Mouse (Mus musculus): ENCODE measurements around the gene Ccdc9b. TPM values are rescaled to one million over a fixed set of nuclear protein-coding genes. Genes with fewer than 3 reads are reported as not detected.

The Ccdc9b gene
- total and polyA plus RNA-seq, 3 experiments: not detected

GRCm38 (mm10) chr2:118709655-118710221 is 52.7 kb downstream of the Ccdc9b start:
- Histone ChIP-seq H3K27me3 (replicated peaks) (no peaks in the 10 kb centered on the region), H3K27ac (ENCODE audit: insufficient read depth, low read depth) (no peak overlapping the region), H3K4me1 (ENCODE audit: control insufficient read depth in 1 of 2, insufficient read depth in 2 of 2) (peaks cover 12 to 47% of the 10 kb centered on the region in 2 experiments), H3K36me3 (replicated peaks in 1 of 2; ENCODE audit: control insufficient read depth in 1 of 2, insufficient read depth in 1 of 2, low read length in 1 of 2) (peaks cover 15 to 75% of the 10 kb centered on the region in 2 experiments), H3K4me2 (ENCODE audit: insufficient read depth, low read depth, poor library complexity, severe bottlenecking) (no peak overlapping the region), H3K4me3 (replicated peaks in 1 of 3; ENCODE audit: low read depth in 2 of 3, low read length in 2 of 3, poor library complexity in 1 of 3) (no peak overlapping the region), H3K79me2 (replicated peaks; ENCODE audit: control insufficient read depth, extremely low read depth, insufficient read depth, poor library complexity, severe bottlenecking) (no peaks in the 10 kb centered on the region), H3K9ac (ENCODE audit: insufficient read depth, low read depth) (no peak overlapping the region), H3K9me3 (replicated peaks; ENCODE audit: low read length) (no peaks in the 10 kb centered on the region)
- dilution Hi-C loops (cut with MboI; ENCODE audit: extremely low pct_ligation_motif_present, extremely low pct_unique_long_range_greater_than_20kb, low sequenced_read_pairs) (no loop called here), in situ Hi-C loops (cut with MboI; ENCODE audit: low pct_ligation_motif_present, low pct_unique_long_range_greater_than_20kb, low sequenced_read_pairs) (no loop called here)
- no peak for DNase-seq (ENCODE audit: extremely low read depth)
- no peak for TF ChIP-seq SIN3A (IDR thresholded peaks at IDR 0.05; ENCODE audit: low read length)
- no peak for TF ChIP-seq JUND (conservative IDR thresholded peaks at IDR 0.05; ENCODE audit: low read depth, low read length)
- TF ChIP-seq SMC3 (IDR thresholded peaks at IDR 0.05; ENCODE audit: low read depth, low read length): no peak
- no peak for TF ChIP-seq POLR2A (IDR thresholded peaks at IDR 0.05; ENCODE audit: low read depth, low read length)
- no peak for TF ChIP-seq RCOR1 (conservative IDR thresholded peaks at IDR 0.05; ENCODE audit: low read depth, low read length)
- TF ChIP-seq ZC3H11A (IDR thresholded peaks at IDR 0.05; ENCODE audit: low read depth, low read length): no peak
- no peak for TF ChIP-seq TBP (conservative IDR thresholded peaks at IDR 0.05; ENCODE audit: low read depth, low read length)
- no peak for TF ChIP-seq E2F4 (IDR thresholded peaks at IDR 0.05; ENCODE audit: insufficient replicate concordance, low read depth, low read length)
- no peak for TF ChIP-seq ETS1 (conservative IDR thresholded peaks at IDR 0.05; ENCODE audit: low read depth, low read length)
- no peak for TF ChIP-seq MAZ (IDR thresholded peaks at IDR 0.05; ENCODE audit: low read depth, low read length)
- no peak for TF ChIP-seq PAX5 (IDR thresholded peaks at IDR 0.05; ENCODE audit: low read length)
- no peak for TF ChIP-seq BHLHE40 (IDR thresholded peaks at IDR 0.05; ENCODE audit: low read depth, low read length)
- TF ChIP-seq MXI1 (IDR thresholded peaks at IDR 0.05; ENCODE audit: low read depth, low read length): no peak
- TF ChIP-seq CTCF (conservative IDR thresholded peaks at IDR 0.05 in 1 of 2, IDR thresholded peaks at IDR 0.05 in 1 of 2; ENCODE audit: low read depth in 2 of 2, low read length in 2 of 2): no peak
- no peak for TF ChIP-seq UBTF (IDR thresholded peaks at IDR 0.05; ENCODE audit: low read depth, low read length)
- TF ChIP-seq ZKSCAN1 (IDR thresholded peaks at IDR 0.05; ENCODE audit: borderline replicate concordance, low read depth, low read length): no peak

GRCm38 (mm10) chr2:118708472-118708871 is 54.0 kb downstream of the Ccdc9b start:
- dilution Hi-C loops (cut with MboI; ENCODE audit: extremely low pct_ligation_motif_present, extremely low pct_unique_long_range_greater_than_20kb, low sequenced_read_pairs) (no loop called here), in situ Hi-C loops (cut with MboI; ENCODE audit: low pct_ligation_motif_present, low pct_unique_long_range_greater_than_20kb, low sequenced_read_pairs) (no loop called here)
- peaks cover 3% of the 10 kb centered on the region for H3K9me3 ChIP-seq (replicated peaks; ENCODE audit: low read length)
- H3K79me2 ChIP-seq (replicated peaks; ENCODE audit: control insufficient read depth, extremely low read depth, insufficient read depth, poor library complexity, severe bottlenecking): no peaks in the 10 kb centered on the region
- H3K27ac ChIP-seq (ENCODE audit: insufficient read depth, low read depth): no peak overlapping the region
- no peaks in the 10 kb centered on the region for H3K27me3 ChIP-seq (replicated peaks)
- H3K4me1 ChIP-seq (ENCODE audit: control insufficient read depth in 1 of 2, insufficient read depth in 2 of 2): peaks cover 8 to 34% of the 10 kb centered on the region in 2 experiments
- H3K4me3 ChIP-seq (replicated peaks in 1 of 3; ENCODE audit: low read depth in 2 of 3, low read length in 2 of 3, poor library complexity in 1 of 3): no peak overlapping the region
- peaks cover 13 to 64% of the 10 kb centered on the region in 2 experiments for H3K36me3 ChIP-seq (replicated peaks in 1 of 2; ENCODE audit: control insufficient read depth in 1 of 2, insufficient read depth in 1 of 2, low read length in 1 of 2)
- no peak for TF ChIP-seq MYC (IDR thresholded peaks at IDR 0.05; ENCODE audit: low read depth, low read length)
- TF ChIP-seq NRF1 (IDR thresholded peaks at IDR 0.05; ENCODE audit: low read depth, low read length): no peak
- TF ChIP-seq CTCF (conservative IDR thresholded peaks at IDR 0.05 in 1 of 2, IDR thresholded peaks at IDR 0.05 in 1 of 2; ENCODE audit: low read depth in 2 of 2, low read length in 2 of 2): no peak
- TF ChIP-seq CHD1 (IDR thresholded peaks at IDR 0.05; ENCODE audit: low read depth, low read length): no peak
- no peak for TF ChIP-seq USF2 (conservative IDR thresholded peaks at IDR 0.05; ENCODE audit: low read depth, low read length)
- TF ChIP-seq HCFC1 (IDR thresholded peaks at IDR 0.05; ENCODE audit: low read depth, low read length): no peak
- TF ChIP-seq PAX5 (IDR thresholded peaks at IDR 0.05; ENCODE audit: low read length): no peak
- no peak for TF ChIP-seq MEF2A (IDR thresholded peaks at IDR 0.05; ENCODE audit: borderline replicate concordance, low read depth, low read length)
- no peak for TF ChIP-seq UBTF (IDR thresholded peaks at IDR 0.05; ENCODE audit: low read depth, low read length)
- DNase-seq (ENCODE audit: extremely low read depth): no peak
- H3K4me2 ChIP-seq (ENCODE audit: insufficient read depth, low read depth, poor library complexity, severe bottlenecking): no peak overlapping the region
- H3K9ac ChIP-seq (ENCODE audit: insufficient read depth, low read depth): no peak overlapping the region

Data from CH12.LX (cell line).